Mouse (Mus musculus) lung, embryonic 15.5 days (tissue): ENCODE results near the gene Pdxk. TPM values are rescaled to one million over a fixed set of nuclear protein-coding genes. Genes with fewer than 3 reads are reported as not detected.
"Not testable (repeated sequence)": the region's sequence is repeated elsewhere in the genome, so short reads cannot be mapped to it uniquely, and the experiment has no call there.

Source experiments
- ATAC-seq: fragments of 200-750 bp; cut with Nextera tagmentation; 2 replicates; pipeline ENCODE4 v1.8.0; 2017; ENCODE audit warnings: moderate number of reproducible peaks, borderline replicate concordance; ENCODE audit not compliant: low FRiP score, low TSS enrichment; ENCODE audit errors: extremely low read depth
- H3K27ac ChIP-seq: fragments of 300-500 bp; sonication (generic); 2 replicates; pipeline ENCODE4 v1.5.1; 2015; ENCODE audit warnings: moderate library complexity, mild to moderate bottlenecking, inconsistent platforms
- H3K27me3 ChIP-seq: fragments of 300-500 bp; sonication (generic); 2 replicates; pipeline ENCODE4 v1.6.1; 2015; ENCODE audit warnings: inconsistent platforms
- H3K36me3 ChIP-seq: fragments of 300-500 bp; sonication (generic); 2 replicates; pipeline ENCODE4 v1.6.1; 2015; ENCODE audit warnings: inconsistent platforms
- H3K4me1 ChIP-seq: fragments of 300-500 bp; sonication (generic); 2 replicates; pipeline ENCODE4 v1.6.1; 2015; ENCODE audit warnings: inconsistent platforms
- H3K4me2 ChIP-seq: fragments of 300-500 bp; sonication (generic); 2 replicates; pipeline ENCODE4 v1.6.1; 2015; ENCODE audit warnings: inconsistent platforms, mild to moderate bottlenecking, moderate library complexity
- H3K4me3 ChIP-seq: fragments of 300-500 bp; sonication (generic); 2 replicates; pipeline ENCODE4 v1.5.1; 2015; ENCODE audit warnings: mild to moderate bottlenecking, inconsistent platforms
- H3K9ac ChIP-seq: fragments of 300-500 bp; sonication (generic); 2 replicates; pipeline ENCODE4 v1.6.1; 2015; ENCODE audit warnings: inconsistent platforms
- H3K9me3 ChIP-seq: fragments of 300-500 bp; sonication (generic); 2 replicates; pipeline ENCODE4 v1.6.1; 2016; ENCODE audit warnings: inconsistent platforms
- WGBS: fragments of 180-500 bp; shearing (Covaris S2); methylation state at CpG from one replicate; pipeline ENCODE4 v1.1.7; 2015; 5-methylcytosine and 5-hydroxymethylcytosine counted together
- polyA plus RNA-seq: library from polyadenylated mRNA; unstranded; fragments of >200 nt; fragmentation: Nextera tagmentation; extraction: Ambion mirVana; gene quantifications from 2 replicates; pipeline ENCODE4 v1.2.1, GENCODE M21; 2015

Pdxk gene
- polyA plus RNA-seq, 1 experiment from 2014 or later = 7.8 TPM

DNA sequence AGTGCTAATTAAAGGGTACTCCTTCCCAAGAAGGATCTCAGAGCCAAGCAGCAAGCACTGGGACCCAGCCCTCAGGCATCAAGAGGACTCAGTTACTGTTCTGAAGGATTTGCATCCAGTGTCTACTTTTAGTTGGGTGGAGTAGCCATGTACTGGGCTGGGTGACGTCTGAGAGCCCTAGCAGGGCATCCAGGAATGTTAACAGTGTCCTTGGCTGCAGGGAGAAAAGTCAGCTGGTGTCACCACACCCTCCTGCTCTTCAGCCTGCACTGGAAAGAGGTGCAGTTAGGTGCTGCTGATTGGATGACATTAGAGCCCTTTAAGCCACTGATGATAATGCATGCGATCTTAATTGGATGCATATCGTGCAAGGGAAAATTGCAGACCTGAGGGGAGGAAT lies 31.9 kb downstream of the Pdxk start:
- Histone ChIP-seq H3K9ac (no peak overlapping the region), H3K4me3 (no peak overlapping the region), H3K4me2 (no peak overlapping the region), H3K9me3 (no peaks in the 10 kb centered on the region), H3K36me3 (peaks cover 11% of the 10 kb centered on the region), H3K27me3 (no peaks in the 10 kb centered on the region), H3K27ac (no peak overlapping the region), H3K4me1 (no peaks in the 10 kb centered on the region)
- ATAC-seq = no peak
- 71% methylated on average over 3 of the region's 3 CpGs for WGBS

DNA sequence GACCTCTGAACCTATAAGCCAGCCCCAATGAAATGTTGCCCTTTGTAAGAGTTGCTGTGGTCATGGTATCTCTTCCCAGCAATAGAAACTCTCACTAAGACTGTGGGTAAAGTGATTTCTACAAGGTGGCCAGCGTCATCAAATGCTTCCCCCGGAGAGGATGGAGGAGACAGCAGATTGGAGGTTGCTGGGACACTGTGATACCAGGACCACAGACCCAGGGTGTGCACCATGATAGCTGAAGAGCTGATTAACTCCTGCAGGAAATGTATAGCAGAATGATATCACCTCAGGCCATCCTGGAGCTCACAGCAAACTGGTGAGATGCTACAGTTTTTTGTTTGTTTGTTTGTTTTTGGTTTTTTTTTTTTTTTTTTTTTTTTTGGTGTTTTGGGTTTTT lies 35.0 kb downstream of the Pdxk start:
- ATAC-seq = no peak
- peaks cover 6% of the 10 kb centered on the region for H3K4me1 ChIP-seq
- no peak overlapping the region for H3K4me3 ChIP-seq
- H3K36me3 ChIP-seq = peaks cover 19% of the 10 kb centered on the region
- H3K27ac ChIP-seq = no peak overlapping the region
- no peak overlapping the region for H3K9ac ChIP-seq
- no peak overlapping the region for H3K4me2 ChIP-seq
- no peaks in the 10 kb centered on the region for H3K27me3 ChIP-seq
- 74% methylated on average over 2 of the region's 2 CpGs for WGBS
- H3K9me3 ChIP-seq = no peaks in the 10 kb centered on the region

DNA sequence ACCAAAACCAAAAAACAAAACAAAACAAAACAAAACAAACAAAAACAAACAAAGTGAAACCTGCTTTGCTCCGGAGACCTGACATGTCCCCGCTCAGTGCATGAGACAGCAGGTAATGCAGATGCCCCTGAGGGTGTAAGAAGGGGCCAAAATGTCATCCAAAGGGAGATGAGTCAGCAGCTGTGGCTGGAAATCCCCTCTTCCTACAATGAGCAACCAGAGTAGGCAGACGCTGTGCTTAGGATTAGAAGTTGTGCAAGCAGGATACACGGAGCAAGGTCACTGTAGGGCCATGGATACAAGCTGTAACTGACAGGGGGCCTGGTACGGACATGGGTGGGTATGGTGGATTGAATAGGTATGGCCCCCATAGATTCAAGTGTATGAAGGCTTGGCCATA lies 35.6 kb downstream of the Pdxk start:
- H3K27ac ChIP-seq = no peak overlapping the region
- H3K4me1 ChIP-seq = peaks cover 6% of the 10 kb centered on the region
- H3K4me3 ChIP-seq = no peak overlapping the region
- H3K27me3 ChIP-seq = no peaks in the 10 kb centered on the region
- WGBS = 88% methylated on average over 5 of the region's 5 CpGs
- no peak for ATAC-seq
- no peaks in the 10 kb centered on the region for H3K9me3 ChIP-seq
- no peak overlapping the region for H3K9ac ChIP-seq
- peaks cover 19% of the 10 kb centered on the region for H3K36me3 ChIP-seq
- H3K4me2 ChIP-seq = no peak overlapping the region

DNA sequence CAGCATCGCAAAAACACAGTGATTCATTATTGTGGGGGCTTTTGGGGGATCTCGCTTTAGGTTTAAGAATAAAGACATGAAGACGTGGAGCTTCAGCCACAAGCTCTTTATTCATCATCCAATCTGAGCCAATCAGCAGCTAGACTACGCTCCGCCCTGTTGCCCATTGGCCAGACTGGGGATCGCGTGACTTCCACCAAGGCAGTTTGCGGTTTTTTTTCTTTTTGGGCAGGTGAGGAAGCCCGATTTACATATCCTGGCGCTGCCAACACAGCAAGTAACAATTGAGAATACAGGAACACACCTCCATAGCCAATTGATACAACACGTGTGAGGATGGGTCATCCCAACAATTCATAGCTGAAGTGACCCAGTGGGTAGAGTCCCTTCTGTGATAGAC lies 36.7 kb downstream of the Pdxk start:
- no peak overlapping the region for H3K27ac ChIP-seq
- no peak overlapping the region for H3K4me2 ChIP-seq
- WGBS = 91% methylated on average over 11 of the region's 11 CpGs
- H3K4me3 ChIP-seq = no peak overlapping the region
- H3K9me3 ChIP-seq = no peaks in the 10 kb centered on the region
- ATAC-seq = no peak
- no peak overlapping the region for H3K9ac ChIP-seq
- H3K4me1 ChIP-seq = peaks cover 6% of the 10 kb centered on the region
- peaks cover 19% of the 10 kb centered on the region for H3K36me3 ChIP-seq
- no peaks in the 10 kb centered on the region for H3K27me3 ChIP-seq

DNA sequence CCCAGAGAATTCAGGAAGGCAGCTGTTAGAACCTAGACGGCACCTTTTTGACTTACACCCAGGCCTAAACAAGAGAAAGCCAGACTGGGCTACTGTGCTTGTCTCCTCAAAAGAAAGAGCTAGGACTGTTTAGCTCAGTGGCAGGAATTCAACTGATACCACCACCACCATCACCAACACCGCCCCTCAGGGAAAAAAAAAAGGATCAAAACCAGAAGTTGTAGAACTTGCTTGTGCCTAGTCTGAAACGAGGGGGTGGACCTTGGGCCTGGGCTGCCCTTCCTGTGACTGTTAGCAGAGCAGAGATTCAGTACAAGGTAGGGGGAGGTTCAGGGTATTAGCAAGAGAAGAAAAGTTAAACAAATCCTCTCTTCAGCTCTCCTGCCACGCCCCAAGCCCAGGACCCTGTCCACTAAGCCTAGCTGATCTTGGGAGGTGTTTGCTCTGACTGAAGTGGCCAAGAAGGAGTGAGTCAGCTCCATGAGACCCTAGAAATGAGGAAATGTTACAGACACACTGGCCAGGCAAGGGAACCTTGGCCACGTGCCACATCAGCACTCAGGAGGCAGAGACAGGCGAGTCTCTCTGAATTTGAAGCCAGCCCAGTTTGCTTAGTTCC lies 38.5 kb downstream of the Pdxk start:
- Histone ChIP-seq H3K4me2 (peak overlapping the region; percentile 69), H3K9ac (peak overlapping the region; percentile 72), H3K36me3 (peaks cover 19% of the 10 kb centered on the region), H3K27me3 (no peaks in the 10 kb centered on the region), H3K27ac (peak overlapping the region; percentile 68), H3K4me1 (peaks cover 6% of the 10 kb centered on the region), H3K9me3 (no peaks in the 10 kb centered on the region), H3K4me3 (peak overlapping the region; percentile 67)
- ATAC-seq = peak; percentile 37; the same call in 1 of the 2 replicates
- 34% methylated on average over 6 of the region's 6 CpGs for WGBS

DNA sequence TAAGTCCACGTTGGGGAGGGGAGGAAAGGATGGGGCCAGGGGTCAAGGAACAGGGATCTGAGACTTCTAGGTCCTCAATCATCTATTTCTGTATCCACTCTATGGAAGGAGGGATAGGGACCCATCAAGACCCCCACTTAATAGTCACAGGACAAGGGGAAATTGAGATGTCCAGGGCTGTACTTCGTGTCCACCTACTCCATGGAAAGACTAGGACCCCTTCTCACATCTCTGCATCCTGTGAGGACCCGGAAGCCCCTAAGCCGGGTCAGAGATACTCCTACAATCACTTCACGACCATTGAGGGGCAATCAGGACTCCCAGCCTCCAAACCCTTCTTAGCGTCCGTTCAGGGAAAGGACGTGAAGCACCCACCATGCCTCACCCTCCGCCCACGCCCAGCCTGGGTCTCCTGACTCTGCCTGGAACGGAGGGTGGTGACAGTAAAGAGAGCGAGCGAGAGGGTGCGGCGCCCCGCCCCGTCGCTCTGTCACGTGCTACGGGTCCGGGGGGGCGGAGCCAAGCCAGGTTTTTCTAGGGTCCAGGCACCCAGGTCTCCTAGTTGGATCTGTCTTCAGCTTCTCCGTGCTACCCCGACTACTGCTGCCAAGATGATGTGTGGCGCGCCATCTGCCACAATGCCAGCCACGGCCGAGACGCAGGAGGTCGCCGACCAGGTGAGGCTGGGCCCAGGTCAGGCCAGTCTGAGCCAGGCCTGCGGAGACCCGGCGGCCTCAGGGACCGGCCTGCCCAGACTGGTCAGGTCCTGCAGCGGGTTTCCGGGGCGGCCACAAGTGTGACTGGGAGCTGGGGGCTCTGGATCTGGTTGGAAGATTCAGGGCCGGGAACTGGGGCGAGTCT lies 39.4 kb downstream of the Pdxk start, which contains the start of gene Cstb:
Gene Cstb (plus strand): TSS at position 489 of the 861 bp plus-strand sequence.
- no peaks in the 10 kb centered on the region for H3K9me3 ChIP-seq
- no peaks in the 10 kb centered on the region for H3K27me3 ChIP-seq
- 1% methylated on average over 40 of the region's 40 CpGs for WGBS
- peaks cover 6% of the 10 kb centered on the region for H3K4me1 ChIP-seq
- peak within 1 kb of the TSS; percentile 67 for H3K4me3 ChIP-seq
- ATAC-seq = peak; percentile 91
- peak within 1 kb of the TSS; percentile 68 for H3K27ac ChIP-seq
- H3K4me2 ChIP-seq = peak within 1 kb of the TSS; percentile 69
- H3K36me3 ChIP-seq = peaks cover 19% of the 10 kb centered on the region
- peak within 1 kb of the TSS; percentile 72 for H3K9ac ChIP-seq

DNA sequence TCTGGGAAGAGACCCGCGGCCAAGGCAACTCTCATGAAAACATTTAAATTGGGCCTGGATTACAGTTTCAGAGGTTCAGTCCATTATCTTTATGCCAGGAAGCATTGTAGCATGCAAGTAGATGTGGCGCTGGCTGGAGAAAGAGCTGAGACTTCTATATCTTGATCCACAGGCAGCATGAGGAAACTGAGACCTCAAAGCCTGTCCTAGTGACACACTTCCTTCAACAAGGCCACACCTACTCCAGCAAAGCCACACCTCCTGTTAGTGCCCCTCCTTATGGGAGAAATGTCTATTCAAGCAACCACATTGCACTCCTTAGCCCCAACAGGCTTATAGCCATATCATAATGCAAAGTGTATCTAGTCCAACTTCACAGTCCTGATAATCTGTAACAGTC lies 42.2 kb downstream of the Pdxk start:
- no peak overlapping the region for H3K4me3 ChIP-seq
- H3K27ac ChIP-seq = no peak overlapping the region
- no peak overlapping the region for H3K9ac ChIP-seq
- peaks cover 5% of the 10 kb centered on the region for H3K36me3 ChIP-seq
- 89% methylated on average over 3 of the region's 3 CpGs for WGBS
- peaks cover 6% of the 10 kb centered on the region for H3K4me1 ChIP-seq
- H3K27me3 ChIP-seq = no peaks in the 10 kb centered on the region
- no peak for ATAC-seq
- H3K9me3 ChIP-seq = no peaks in the 10 kb centered on the region
- H3K4me2 ChIP-seq = no peak overlapping the region

DNA sequence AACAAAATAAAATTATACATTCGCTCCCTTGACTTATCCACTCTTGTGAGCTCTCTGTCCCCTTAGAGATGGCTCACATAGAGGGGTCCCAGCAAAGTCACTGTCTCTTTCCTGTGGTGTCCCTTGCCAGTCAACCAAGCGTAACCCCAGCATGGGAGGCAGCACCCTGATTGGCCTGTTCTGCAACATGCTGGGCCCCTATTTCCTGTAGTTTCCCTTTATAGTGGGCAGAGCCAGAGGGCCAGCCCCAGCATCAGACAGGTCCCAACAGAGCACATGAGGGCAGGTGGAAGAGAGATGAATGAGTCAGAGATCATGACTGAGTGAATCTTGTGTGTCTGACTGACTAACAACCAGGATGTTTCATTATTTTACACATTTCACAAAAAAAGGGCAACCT lies 43.8 kb downstream of the Pdxk start:
- Histone ChIP-seq H3K27me3 (no peaks in the 10 kb centered on the region), H3K4me2 (no peak overlapping the region), H3K4me3 (no peak overlapping the region), H3K9me3 (no peaks in the 10 kb centered on the region), H3K4me1 (peaks cover 6% of the 10 kb centered on the region), H3K36me3 (no peaks in the 10 kb centered on the region), H3K27ac (no peak overlapping the region), H3K9ac (no peak overlapping the region)
- 83% methylated on average over 2 of the region's 2 CpGs for WGBS
- no peak for ATAC-seq

DNA sequence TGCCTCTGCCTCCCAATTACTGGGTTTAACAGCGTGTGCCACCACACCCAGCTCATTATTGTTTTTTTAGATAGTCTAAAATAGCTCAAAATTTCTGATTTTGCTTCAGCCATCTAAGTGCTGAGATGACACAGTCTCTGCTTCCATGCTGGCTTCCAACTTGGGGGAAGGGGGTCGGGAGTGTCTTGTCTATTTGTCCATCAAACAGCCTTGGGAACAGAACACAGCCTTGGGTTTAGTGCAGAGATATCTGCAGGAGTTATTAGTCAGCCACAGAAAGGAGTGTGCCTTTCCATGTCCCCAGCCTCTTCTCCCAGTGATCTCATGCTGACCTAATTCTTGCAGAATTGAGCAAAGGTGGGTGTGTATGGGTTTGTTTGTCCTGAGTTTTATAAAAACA lies 46.0 kb downstream of the Pdxk start:
- Histone ChIP-seq H3K4me2 (no peak overlapping the region), H3K4me1 (no peaks in the 10 kb centered on the region), H3K9ac (no peak overlapping the region), H3K4me3 (no peak overlapping the region), H3K27me3 (no peaks in the 10 kb centered on the region), H3K9me3 (no peaks in the 10 kb centered on the region), H3K36me3 (no peaks in the 10 kb centered on the region), H3K27ac (no peak overlapping the region)
- no peak for ATAC-seq
- WGBS = 78% methylated on average over 2 of the region's 2 CpGs

DNA sequence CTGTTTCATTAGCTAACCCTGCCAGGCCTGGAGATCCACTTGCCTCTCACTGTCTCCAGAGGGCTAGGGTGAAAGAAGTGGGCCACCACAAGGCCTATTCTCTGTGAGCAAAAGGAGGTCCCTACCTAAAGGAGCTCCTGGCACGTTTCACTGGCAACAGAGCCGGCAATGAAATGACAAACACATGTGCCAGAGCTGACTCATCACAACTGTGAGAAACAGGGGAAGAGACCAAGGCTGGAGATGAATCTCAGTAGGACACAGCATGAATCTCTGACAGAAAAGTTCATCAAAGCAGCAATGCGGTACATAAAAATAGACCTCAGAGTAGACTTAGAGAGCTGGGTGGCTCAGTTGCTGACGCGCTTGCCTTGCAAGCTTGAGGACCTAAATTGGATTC lies 46.9 kb downstream of the Pdxk start:
- Histone ChIP-seq H3K9ac (no peak overlapping the region), H3K4me1 (peaks cover 5% of the 10 kb centered on the region; the same call in 1 of the 2 replicates), H3K9me3 (no peaks in the 10 kb centered on the region), H3K4me2 (no peak overlapping the region), H3K27me3 (no peaks in the 10 kb centered on the region), H3K27ac (no peak overlapping the region), H3K36me3 (no peaks in the 10 kb centered on the region), H3K4me3 (no peak overlapping the region)
- 58% methylated on average over 5 of the region's 5 CpGs for WGBS
- ATAC-seq = no peak

DNA sequence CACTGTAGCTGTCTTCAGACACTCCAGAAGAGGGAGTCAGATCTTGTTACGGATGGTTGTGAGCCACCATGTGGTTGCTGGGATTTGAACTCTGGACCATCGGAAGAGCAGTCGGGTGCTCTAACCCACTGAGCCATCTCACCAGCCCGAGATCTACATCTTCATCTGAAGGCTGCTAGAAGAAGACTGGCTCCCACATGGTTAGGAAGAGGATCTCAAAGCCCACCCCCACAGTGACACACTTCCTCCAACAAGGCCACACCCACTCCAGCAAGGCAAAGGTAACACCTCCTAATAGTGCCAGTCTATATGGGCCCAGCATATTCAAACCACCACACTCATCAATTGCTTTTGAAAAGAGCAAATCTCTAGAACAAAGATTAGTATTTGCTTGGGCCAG lies 49.8 kb downstream of the Pdxk start:
- H3K9ac ChIP-seq, H3K9me3 ChIP-seq, ATAC-seq, H3K4me2 ChIP-seq, H3K27me3 ChIP-seq, H3K4me3 ChIP-seq, H3K27ac ChIP-seq: not testable (repeated sequence)
- peaks cover 11% of the 10 kb centered on the region for H3K36me3 ChIP-seq
- peaks cover 18% of the 10 kb centered on the region for H3K4me1 ChIP-seq
- WGBS = 93% methylated on average over 3 of the region's 4 CpGs

DNA sequence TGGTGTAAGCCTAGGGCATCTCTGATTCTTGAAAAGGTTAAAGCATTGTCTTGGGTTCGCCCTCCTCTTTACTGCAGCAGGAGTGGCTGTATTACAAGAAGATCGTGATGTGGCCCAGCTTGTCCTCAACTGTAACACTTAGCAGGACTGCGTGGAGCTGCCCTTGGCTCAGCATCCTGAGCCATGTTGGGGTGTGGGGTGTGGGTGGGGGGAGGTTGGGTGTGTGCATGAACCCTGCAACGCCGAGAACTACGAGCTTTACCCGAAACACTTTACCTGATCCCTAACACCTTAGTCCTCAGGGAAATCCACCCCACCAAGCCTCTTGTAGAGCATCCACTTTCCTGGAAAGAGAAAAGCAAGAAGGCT lies 51.6 kb downstream of the Pdxk start:
- no peak overlapping the region for H3K27ac ChIP-seq
- 40% methylated on average over 7 of the region's 7 CpGs for WGBS

More for the DNA sequence above, 51.6 kb downstream of the Pdxk start:
- Histone ChIP-seq H3K4me1 (peaks cover 18% of the 10 kb centered on the region), H3K9me3 (no peaks in the 10 kb centered on the region), H3K4me2 (peak overlapping the region; percentile 86), H3K4me3 (peak overlapping the region; percentile 97), H3K36me3 (peaks cover 29% of the 10 kb centered on the region), H3K9ac (peak overlapping the region; percentile 84; the same call in 1 of the 2 replicates), H3K27me3 (no peaks in the 10 kb centered on the region)
- ATAC-seq = no peak
